Mouse (Mus musculus): ENCODE results near the gene Odf3b.

DNA sequence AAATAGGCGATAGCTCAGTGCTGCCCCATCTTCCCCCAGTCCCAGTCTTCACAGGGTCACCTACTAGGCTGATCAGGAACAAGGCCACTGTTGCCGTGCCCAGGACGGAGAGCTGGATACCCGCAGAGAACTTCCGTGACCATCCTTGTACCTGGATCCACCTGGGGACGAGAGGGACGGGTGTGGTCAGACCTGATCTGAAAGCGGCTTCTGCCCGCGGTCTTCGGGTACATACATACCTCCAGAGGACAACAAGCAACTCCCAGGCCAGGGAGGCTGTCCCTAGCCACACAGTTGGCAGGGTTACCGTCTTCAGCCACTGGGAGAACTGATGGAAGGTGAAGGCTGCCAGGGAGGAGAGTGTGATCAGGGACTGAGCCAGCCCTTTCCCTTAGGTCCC, 26.3 kb downstream of the Odf3b start:
- no peak for TF ChIP-seq CEBPB (IDR thresholded peaks at IDR 0.05; ENCODE audit: low read depth)
- TF ChIP-seq CTCF (IDR thresholded peaks at IDR 0.05; ENCODE audit: control insufficient read depth, insufficient read depth, insufficient read length), result no peak

Data from C2C12 (cell line).